Mouse (Mus musculus) left cerebral cortex, adult 9 months (tissue): ENCODE measurements at regions not wholly inside any gene's neighbourhood (a gene's known extent, or its start where the extent isn't known, plus 50 kb on each side); places are given as distances from the start of the nearest gene placed in this dataset.
"Not testable (repeated sequence)": the region's sequence is repeated elsewhere in the genome, so short reads cannot be mapped to it uniquely, and the experiment has no call there.

Experiments used
- DNase-seq, 2 experiments: peaks; one replicate each; pipeline ENCODE4 v3.0.0; 2022; ENCODE audit warnings: low spot score in 2 of 2

DNA sequence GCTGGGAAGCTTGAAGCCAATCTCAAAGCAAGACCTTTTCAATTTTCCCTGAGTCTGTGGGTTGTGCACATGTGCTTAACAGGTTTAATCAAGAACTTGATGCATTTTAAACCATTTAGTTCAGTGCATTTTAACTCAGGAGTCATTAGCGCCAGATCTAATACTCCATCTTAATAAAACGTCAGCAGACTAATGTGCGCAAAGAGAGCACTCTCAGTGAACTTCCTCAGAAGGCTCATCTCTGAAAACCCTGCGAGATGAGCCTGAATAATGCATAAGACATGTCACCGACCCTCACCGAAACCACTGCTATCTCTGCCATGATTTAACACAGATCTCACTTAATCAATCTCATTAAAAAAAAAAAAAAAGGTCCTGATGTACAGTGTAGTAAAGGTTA, 309.0 kb downstream of the Phf3 start:
- DNase-seq = no peak

DNA sequence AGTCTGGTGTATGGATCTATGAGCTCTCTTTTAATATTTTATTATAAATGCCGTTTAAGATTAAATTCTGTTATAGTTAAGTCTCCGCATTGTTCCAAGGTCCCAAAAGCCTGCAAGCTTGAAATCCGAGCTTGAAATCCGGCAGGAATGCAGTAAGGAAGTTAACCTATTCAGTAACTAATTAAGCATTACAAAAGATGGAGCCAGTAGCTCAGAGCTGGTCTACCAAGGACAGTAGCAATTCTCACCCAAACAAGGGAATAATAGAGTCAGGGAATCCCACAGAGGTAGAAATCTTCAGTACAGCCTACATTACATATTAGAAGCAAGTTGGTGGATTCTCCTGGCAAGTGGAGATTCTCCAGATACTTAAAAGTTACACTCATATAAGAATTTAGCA, 325.0 kb downstream of the Phf3 start:
- DNase-seq = not testable (repeated sequence)

DNA sequence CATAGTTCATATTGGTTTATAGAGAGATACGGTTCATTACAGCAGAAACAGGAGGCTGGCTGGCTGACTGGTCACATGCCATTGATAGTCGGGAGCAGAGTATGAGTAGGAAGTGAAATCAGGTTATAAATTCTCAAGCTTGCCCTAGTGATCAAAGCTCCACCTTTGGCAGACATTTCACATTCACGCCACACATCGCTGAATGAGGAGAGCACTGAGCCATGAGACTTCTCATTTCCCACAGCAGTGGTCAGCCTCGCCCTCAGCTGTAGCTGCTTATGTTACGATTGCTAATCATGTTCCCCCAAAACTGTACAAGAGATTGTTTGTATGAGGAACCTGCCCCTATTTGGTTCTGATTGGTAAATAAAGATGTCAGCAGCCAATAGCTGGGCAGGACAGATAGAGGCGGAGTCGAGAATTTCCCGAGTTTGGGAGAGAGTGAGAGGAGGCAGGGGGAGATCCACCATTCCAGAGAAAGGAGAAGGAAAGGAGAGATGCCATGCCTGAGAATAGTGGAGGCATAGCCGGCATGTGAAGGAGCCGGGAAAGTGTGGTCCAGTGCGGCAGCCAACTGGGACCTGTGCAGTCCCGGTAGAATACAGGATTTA, 333.5 kb downstream of the Phf3 start:
- no peak for DNase-seq

- no peak for DNase-seq
Observed at GRCm38 (mm10) chr1:30536989-30537975, 336.4 kb downstream of the Phf3 start.

GRCm38 (mm10) chr1:30517348-30517747, 356.4 kb downstream of the Phf3 start:
- no peak for DNase-seq

- no peak for DNase-seq
Observed at GRCm38 (mm10) chr1:30515846-30516245, 357.9 kb downstream of the Phf3 start.

GRCm38 (mm10) chr1:30503224-30503623, 370.5 kb downstream of the Phf3 start:
- peak; percentile 6 to 67 for DNase-seq

GRCm38 (mm10) chr1:30460295-30460958, 413.3 kb downstream of the Phf3 start:
- no peak for DNase-seq

DNA sequence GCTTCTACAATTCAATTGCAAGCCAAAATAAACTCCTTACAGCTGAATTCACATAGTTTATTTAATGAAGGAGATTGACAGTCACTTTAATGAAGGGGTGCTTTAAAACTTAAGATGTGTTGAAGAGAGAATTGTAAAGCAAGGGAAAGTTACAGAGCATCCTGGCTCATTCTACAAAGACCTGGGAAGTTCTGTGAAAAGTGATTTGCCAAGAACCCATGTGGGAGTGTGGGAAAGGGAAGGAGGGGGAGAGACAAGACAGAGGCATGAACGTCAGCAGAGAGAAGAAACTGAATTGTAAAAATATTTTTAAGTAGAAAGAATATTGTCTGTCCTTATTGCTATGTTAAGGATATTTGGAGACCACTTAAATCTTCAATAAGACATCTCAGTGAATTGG, 435.8 kb downstream of the Phf3 start:
- DNase-seq = peak in 1 of 2 experiments; percentile 7

GRCm38 (mm10) chr1:30416582-30416981, 457.1 kb downstream of the Phf3 start:
- DNase-seq = peak; percentile 11 to 23

DNA sequence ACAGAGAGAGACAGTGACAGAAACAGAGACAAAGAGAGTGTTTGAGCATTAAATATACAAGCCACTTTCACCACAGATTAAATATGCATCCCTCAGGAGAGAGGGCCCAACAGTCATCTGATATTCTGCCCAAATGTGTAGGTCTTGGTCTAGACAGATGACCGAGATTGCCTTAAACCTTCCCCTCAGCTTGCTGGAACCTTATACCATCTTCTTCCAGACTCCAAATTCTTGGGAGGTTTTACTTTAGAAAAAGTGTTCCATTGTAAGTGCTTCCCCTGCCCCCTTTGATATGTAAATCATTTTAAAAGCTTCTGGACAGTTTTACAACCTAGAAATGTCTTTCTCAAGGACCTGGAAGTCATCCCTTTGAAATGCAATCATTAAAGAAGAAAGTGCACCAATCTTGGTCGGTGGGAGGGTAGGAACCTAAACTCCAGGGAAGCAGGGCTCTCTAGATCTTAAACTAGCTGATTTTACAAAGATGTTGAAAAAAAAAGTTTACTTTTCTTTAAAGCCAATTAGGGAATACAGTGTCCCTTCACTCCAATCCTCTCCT, 458.8 kb downstream of the Phf3 start:
- no peak for DNase-seq
